Mouse (Mus musculus): ENCODE measurements at regions not wholly inside any gene's neighbourhood (a gene's known extent, or its start where the extent isn't known, plus 50 kb on each side); places are given as distances from the start of the nearest gene placed in this dataset.
A peak's percentile ranks its signal among the peaks of the same experiment; 100 is the strongest.

- Histone ChIP-seq H3K36me3 (ENCODE audit: control insufficient read depth, insufficient read depth, low read length) (no peaks in the 10 kb centered on the region), H3K4me1 (replicated peaks; ENCODE audit: control insufficient read depth, insufficient read depth) (no peaks in the 10 kb centered on the region), H3K9ac (ENCODE audit: low read length) (no peak overlapping the region), H3K4me2 (replicated peaks; ENCODE audit: low read depth) (0 out of 2 replicates have a peak overlapping the region, but pooled peaks have one; percentile 15), H3K9me3 (ENCODE audit: control insufficient read depth, low read length) (no peaks in the 10 kb centered on the region), H3K27ac (replicated peaks) (no peak overlapping the region), H3K4me3 (ENCODE audit: low read depth, low read length) (no peak overlapping the region), H3K27me3 (ENCODE audit: control insufficient read depth, insufficient read depth, low read length) (no peaks in the 10 kb centered on the region)
- TF ChIP-seq CTCF (IDR thresholded peaks at IDR 0.05; ENCODE audit: low read depth) (no peak), EP300 (optimal IDR thresholded peaks at IDR 0.05) (no peak)
- peak; percentile 27 for DNase-seq (ENCODE audit: low spot score)
- peak; percentile 47; the same call in 1 of the 2 replicates for ATAC-seq (ENCODE audit: low FRiP score, low TSS enrichment)
- 37% methylated on average over 16 of the region's 16 CpGs for WGBS
Observed at GRCm38 (mm10) chr12:26967018-26967737, 375.2 kb downstream of the Sox11 start.

GRCm38 (mm10) chr12:26963917-26964316, 378.5 kb downstream of the Sox11 start:
- Histone ChIP-seq H3K9ac (ENCODE audit: low read length) (no peak overlapping the region), H3K4me1 (replicated peaks; ENCODE audit: control insufficient read depth, insufficient read depth) (no peaks in the 10 kb centered on the region), H3K27me3 (ENCODE audit: control insufficient read depth, insufficient read depth, low read length) (no peaks in the 10 kb centered on the region), H3K27ac (replicated peaks) (no peak overlapping the region), H3K4me3 (ENCODE audit: low read depth, low read length) (no peak overlapping the region), H3K4me2 (replicated peaks; ENCODE audit: low read depth) (no peak overlapping the region), H3K9me3 (ENCODE audit: control insufficient read depth, low read length) (no peaks in the 10 kb centered on the region), H3K36me3 (ENCODE audit: control insufficient read depth, insufficient read depth, low read length) (no peaks in the 10 kb centered on the region)
- no peak for TF ChIP-seq CTCF (IDR thresholded peaks at IDR 0.05; ENCODE audit: low read depth)
- no peak for TF ChIP-seq EP300 (optimal IDR thresholded peaks at IDR 0.05)
- DNase-seq (ENCODE audit: low spot score) (no peak), ATAC-seq (ENCODE audit: low FRiP score, low TSS enrichment) (no peak)

- H3K27me3 ChIP-seq (ENCODE audit: control insufficient read depth, insufficient read depth, low read length), result no peaks in the 10 kb centered on the region
- 74% methylated on average over 2 of the region's 2 CpGs for WGBS
- TF ChIP-seq CTCF (IDR thresholded peaks at IDR 0.05; ENCODE audit: low read depth) (no peak), EP300 (optimal IDR thresholded peaks at IDR 0.05) (no peak)
- no peaks in the 10 kb centered on the region for H3K9me3 ChIP-seq (ENCODE audit: control insufficient read depth, low read length)
- H3K4me3 ChIP-seq (ENCODE audit: low read depth, low read length), result no peak overlapping the region
- no peaks in the 10 kb centered on the region for H3K36me3 ChIP-seq (ENCODE audit: control insufficient read depth, insufficient read depth, low read length)
- no peak overlapping the region for H3K9ac ChIP-seq (ENCODE audit: low read length)
- no peak for DNase-seq (ENCODE audit: low spot score)
- H3K4me1 ChIP-seq (replicated peaks; ENCODE audit: control insufficient read depth, insufficient read depth), result no peaks in the 10 kb centered on the region
- no peak for ATAC-seq (ENCODE audit: low FRiP score, low TSS enrichment)
- H3K4me2 ChIP-seq (replicated peaks; ENCODE audit: low read depth), result no peak overlapping the region
- no peak overlapping the region for H3K27ac ChIP-seq (replicated peaks)
Observed at GRCm38 (mm10) chr12:26939831-26940230, 402.5 kb downstream of the Sox11 start.

GRCm38 (mm10) chr12:26937836-26938235, 404.5 kb downstream of the Sox11 start:
- Histone ChIP-seq H3K4me2 (replicated peaks; ENCODE audit: low read depth) (no peak overlapping the region), H3K27me3 (ENCODE audit: control insufficient read depth, insufficient read depth, low read length) (no peaks in the 10 kb centered on the region), H3K4me3 (ENCODE audit: low read depth, low read length) (no peak overlapping the region), H3K4me1 (replicated peaks; ENCODE audit: control insufficient read depth, insufficient read depth) (no peaks in the 10 kb centered on the region), H3K36me3 (ENCODE audit: control insufficient read depth, insufficient read depth, low read length) (no peaks in the 10 kb centered on the region), H3K9me3 (ENCODE audit: control insufficient read depth, low read length) (no peaks in the 10 kb centered on the region), H3K9ac (ENCODE audit: low read length) (no peak overlapping the region), H3K27ac (replicated peaks) (no peak overlapping the region)
- ATAC-seq (ENCODE audit: low FRiP score, low TSS enrichment) (no peak), DNase-seq (ENCODE audit: low spot score) (no peak)
- WGBS, result 57% methylated on average over 3 of the region's 3 CpGs
- TF ChIP-seq CTCF (IDR thresholded peaks at IDR 0.05; ENCODE audit: low read depth), result no peak

- Histone ChIP-seq H3K4me2 (replicated peaks; ENCODE audit: low read depth) (no peak overlapping the region), H3K4me1 (replicated peaks; ENCODE audit: control insufficient read depth, insufficient read depth) (no peaks in the 10 kb centered on the region), H3K4me3 (ENCODE audit: low read depth, low read length) (no peak overlapping the region), H3K27me3 (ENCODE audit: control insufficient read depth, insufficient read depth, low read length) (no peaks in the 10 kb centered on the region), H3K9ac (ENCODE audit: low read length) (no peak overlapping the region), H3K36me3 (ENCODE audit: control insufficient read depth, insufficient read depth, low read length) (no peaks in the 10 kb centered on the region), H3K9me3 (ENCODE audit: control insufficient read depth, low read length) (no peaks in the 10 kb centered on the region), H3K27ac (replicated peaks) (no peak overlapping the region)
- 57% methylated on average over 5 of the region's 5 CpGs for WGBS
- no peak for DNase-seq (ENCODE audit: low spot score)
- TF ChIP-seq EP300 (optimal IDR thresholded peaks at IDR 0.05) (no peak), CTCF (IDR thresholded peaks at IDR 0.05; ENCODE audit: low read depth) (no peak)
- no peak for ATAC-seq (ENCODE audit: low FRiP score, low TSS enrichment)
Observed at GRCm38 (mm10) chr12:26936696-26937458, 405.5 kb downstream of the Sox11 start.
